Mouse (Mus musculus): ENCODE data around the gene Zdhhc5. TPM values are rescaled to one million over a fixed set of nuclear protein-coding genes. Genes with fewer than 3 reads are reported as not detected.

Gene Zdhhc5
- polyA plus RNA-seq (2012; rRNA removed): 59.6 and 65.8 TPM in 2 replicates

GRCm38 (mm10) chr2:84714811-84715561 is at the start of gene Zdhhc5:
Gene Zdhhc5 (minus strand): TSS chr2:84715180.
- TF ChIP-seq POLR2A (IDR thresholded peaks at IDR 0.05; ENCODE audit: low read depth, low read length): peak; percentile 93
- no peak for TF ChIP-seq CTCF (conservative IDR thresholded peaks at IDR 0.05; ENCODE audit: insufficient read depth, insufficient read length, low read depth, low read length)
- Histone ChIP-seq H3K36me3 (ENCODE audit: control insufficient read depth, insufficient read depth, low read length) (peaks cover 5% of the 10 kb centered on the region), H3K27me3 (replicated peaks; ENCODE audit: control insufficient read depth, insufficient read depth, low read length) (no peaks in the 10 kb centered on the region), H3K4me3 (ENCODE audit: insufficient read depth, low read depth, low read length) (peak within 1 kb of the TSS; percentile 95), H3K4me1 (ENCODE audit: control insufficient read depth, insufficient read depth, low read length) (peaks cover 4% of the 10 kb centered on the region; the same call in 1 of the 2 replicates), H3K27ac (ENCODE audit: insufficient read depth, low read depth, low read length) (peak within 1 kb of the TSS; percentile 93)
- under 1% methylated on average over 105 of the region's 107 CpGs for WGBS
- DNase-seq: peak; percentile 99

- no peak overlapping the region for H3K27ac ChIP-seq (ENCODE audit: insufficient read depth, low read depth, low read length)
- DNase-seq: peak; percentile 27
- WGBS: 17% methylated on average over 1 of the region's 1 CpGs
- peaks cover 3% of the 10 kb centered on the region; the same call in 1 of the 2 replicates for H3K4me1 ChIP-seq (ENCODE audit: control insufficient read depth, insufficient read depth, low read length)
- H3K36me3 ChIP-seq (ENCODE audit: control insufficient read depth, insufficient read depth, low read length): no peaks in the 10 kb centered on the region
- no peak for TF ChIP-seq POLR2A (IDR thresholded peaks at IDR 0.05; ENCODE audit: low read depth, low read length)
- no peak for TF ChIP-seq CTCF (conservative IDR thresholded peaks at IDR 0.05; ENCODE audit: insufficient read depth, insufficient read length, low read depth, low read length)
- no peak overlapping the region for H3K4me3 ChIP-seq (ENCODE audit: insufficient read depth, low read depth, low read length)
- no peaks in the 10 kb centered on the region for H3K27me3 ChIP-seq (replicated peaks; ENCODE audit: control insufficient read depth, insufficient read depth, low read length)
Observed at GRCm38 (mm10) chr2:84762818-84763217, 47.8 kb upstream of the Zdhhc5 start.

GRCm38 (mm10) chr2:84762295-84762694 is 47.3 kb upstream of the Zdhhc5 start:
- WGBS: 59% methylated on average over 4 of the region's 4 CpGs
- no peaks in the 10 kb centered on the region for H3K36me3 ChIP-seq (ENCODE audit: control insufficient read depth, insufficient read depth, low read length)
- no peak for DNase-seq
- no peaks in the 10 kb centered on the region for H3K27me3 ChIP-seq (replicated peaks; ENCODE audit: control insufficient read depth, insufficient read depth, low read length)
- H3K4me1 ChIP-seq (ENCODE audit: control insufficient read depth, insufficient read depth, low read length): peaks cover 6% of the 10 kb centered on the region; the same call in 1 of the 2 replicates
- no peak overlapping the region for H3K4me3 ChIP-seq (ENCODE audit: insufficient read depth, low read depth, low read length)
- TF ChIP-seq CTCF (conservative IDR thresholded peaks at IDR 0.05; ENCODE audit: insufficient read depth, insufficient read length, low read depth, low read length) (no peak), POLR2A (IDR thresholded peaks at IDR 0.05; ENCODE audit: low read depth, low read length) (no peak)
- H3K27ac ChIP-seq (ENCODE audit: insufficient read depth, low read depth, low read length): no peak overlapping the region

- Histone ChIP-seq H3K27me3 (replicated peaks; ENCODE audit: control insufficient read depth, insufficient read depth, low read length) (no peaks in the 10 kb centered on the region), H3K4me3 (ENCODE audit: insufficient read depth, low read depth, low read length) (no peak overlapping the region), H3K4me1 (ENCODE audit: control insufficient read depth, insufficient read depth, low read length) (peaks cover 10% of the 10 kb centered on the region; the same call in 1 of the 2 replicates), H3K27ac (ENCODE audit: insufficient read depth, low read depth, low read length) (no peak overlapping the region), H3K36me3 (ENCODE audit: control insufficient read depth, insufficient read depth, low read length) (no peaks in the 10 kb centered on the region)
- peak; percentile 43 for DNase-seq
- TF ChIP-seq CTCF (conservative IDR thresholded peaks at IDR 0.05; ENCODE audit: insufficient read depth, insufficient read length, low read depth, low read length): no peak
- 35% methylated on average over 1 of the region's 1 CpGs for WGBS
Observed at GRCm38 (mm10) chr2:84761840-84762239, 46.9 kb upstream of the Zdhhc5 start.

- no peak overlapping the region for H3K4me3 ChIP-seq (ENCODE audit: insufficient read depth, low read depth, low read length)
- no peak for DNase-seq
- peaks cover 14% of the 10 kb centered on the region; the same call in 1 of the 2 replicates for H3K4me1 ChIP-seq (ENCODE audit: control insufficient read depth, insufficient read depth, low read length)
- H3K27me3 ChIP-seq (replicated peaks; ENCODE audit: control insufficient read depth, insufficient read depth, low read length): no peaks in the 10 kb centered on the region
- no peaks in the 10 kb centered on the region for H3K36me3 ChIP-seq (ENCODE audit: control insufficient read depth, insufficient read depth, low read length)
- no peak overlapping the region for H3K27ac ChIP-seq (ENCODE audit: insufficient read depth, low read depth, low read length)
- TF ChIP-seq POLR2A (IDR thresholded peaks at IDR 0.05; ENCODE audit: low read depth, low read length) (no peak), CTCF (conservative IDR thresholded peaks at IDR 0.05; ENCODE audit: insufficient read depth, insufficient read length, low read depth, low read length) (no peak)
- WGBS: 88% methylated on average over 3 of the region's 3 CpGs
Observed at GRCm38 (mm10) chr2:84761309-84761708, 46.3 kb upstream of the Zdhhc5 start.

- TF ChIP-seq POLR2A (IDR thresholded peaks at IDR 0.05; ENCODE audit: low read depth, low read length): no peak
- TF ChIP-seq CTCF (conservative IDR thresholded peaks at IDR 0.05; ENCODE audit: insufficient read depth, insufficient read length, low read depth, low read length): no peak
- no peak overlapping the region for H3K4me3 ChIP-seq (ENCODE audit: insufficient read depth, low read depth, low read length)
- H3K36me3 ChIP-seq (ENCODE audit: control insufficient read depth, insufficient read depth, low read length): no peaks in the 10 kb centered on the region
- peaks cover 17% of the 10 kb centered on the region; the same call in 1 of the 2 replicates for H3K4me1 ChIP-seq (ENCODE audit: control insufficient read depth, insufficient read depth, low read length)
- DNase-seq: no peak
- WGBS: 73% methylated on average over 8 of the region's 8 CpGs
- no peak overlapping the region for H3K27ac ChIP-seq (ENCODE audit: insufficient read depth, low read depth, low read length)
- no peaks in the 10 kb centered on the region for H3K27me3 ChIP-seq (replicated peaks; ENCODE audit: control insufficient read depth, insufficient read depth, low read length)
Observed at GRCm38 (mm10) chr2:84760777-84761176, 45.8 kb upstream of the Zdhhc5 start.

- Histone ChIP-seq H3K27me3 (replicated peaks; ENCODE audit: control insufficient read depth, insufficient read depth, low read length) (no peaks in the 10 kb centered on the region), H3K27ac (ENCODE audit: insufficient read depth, low read depth, low read length) (no peak overlapping the region), H3K4me3 (ENCODE audit: insufficient read depth, low read depth, low read length) (no peak overlapping the region), H3K4me1 (ENCODE audit: control insufficient read depth, insufficient read depth, low read length) (peaks cover 17% of the 10 kb centered on the region; the same call in 1 of the 2 replicates), H3K36me3 (ENCODE audit: control insufficient read depth, insufficient read depth, low read length) (no peaks in the 10 kb centered on the region)
- peak; percentile 82 for DNase-seq
- no peak for TF ChIP-seq POLR2A (IDR thresholded peaks at IDR 0.05; ENCODE audit: low read depth, low read length)
- TF ChIP-seq CTCF (conservative IDR thresholded peaks at IDR 0.05; ENCODE audit: insufficient read depth, insufficient read length, low read depth, low read length): peak; percentile 41
- WGBS: 0% methylated on average over 2 of the region's 2 CpGs
Observed at GRCm38 (mm10) chr2:84758542-84759127, 43.7 kb upstream of the Zdhhc5 start.
